Mouse (Mus musculus) E14TG2a.4 (cell line): Measurements from ENCODE around the gene Rbbp6.

Experiments
- CTCF ChIP-seq: conservative IDR thresholded peaks from 2 replicates; pipeline ENCODE4 v1.5.1; 2014; ENCODE audit warnings: low read length
- NANOG ChIP-seq: IDR thresholded peaks from 2 replicates; pipeline ENCODE4 v1.6.1; 2014; ENCODE audit warnings: borderline replicate concordance, low read length, mixed read lengths
- POU5F1 ChIP-seq: IDR thresholded peaks from 2 replicates; pipeline ENCODE4 v1.6.1; 2014; ENCODE audit warnings: low read length, borderline replicate concordance

DNA sequence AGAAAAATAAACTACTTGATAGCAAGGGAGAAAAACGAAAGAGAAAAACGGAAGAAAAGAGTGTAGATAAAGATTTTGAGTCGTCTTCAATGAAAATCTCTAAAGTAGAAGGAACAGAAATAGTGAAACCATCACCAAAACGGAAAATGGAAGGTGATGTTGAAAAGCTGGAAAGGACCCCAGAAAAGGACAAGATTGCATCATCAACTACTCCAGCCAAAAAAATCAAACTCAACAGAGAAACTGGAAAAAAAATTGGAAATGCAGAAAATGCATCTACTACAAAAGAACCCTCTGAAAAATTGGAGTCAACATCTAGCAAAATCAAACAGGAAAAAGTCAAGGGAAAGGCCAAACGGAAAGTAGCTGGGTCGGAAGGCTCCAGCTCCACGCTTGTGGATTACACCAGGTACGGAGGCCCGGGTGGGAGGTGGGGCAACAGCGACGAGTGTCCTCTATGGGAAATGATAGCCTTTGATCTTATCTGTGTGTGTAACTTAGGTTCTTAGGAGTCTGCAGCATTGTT is 34.4 kb downstream of the Rbbp6 start:
- TF ChIP-seq CTCF (no peak), NANOG (no peak), POU5F1 (no peak)
